Mouse (Mus musculus) right cerebral cortex, postnatal 10 days (tissue): ENCODE measurements at regions not wholly inside any gene's neighbourhood (a gene's known extent, or its start where the extent isn't known, plus 50 kb on each side); places are given as distances from the start of the nearest gene placed in this dataset.

Experiments used
- DNase-seq, 2 experiments: peaks; one replicate each; pipeline ENCODE4 v3.0.0; 2021; ENCODE audit warnings: low spot score in 2 of 2

DNA sequence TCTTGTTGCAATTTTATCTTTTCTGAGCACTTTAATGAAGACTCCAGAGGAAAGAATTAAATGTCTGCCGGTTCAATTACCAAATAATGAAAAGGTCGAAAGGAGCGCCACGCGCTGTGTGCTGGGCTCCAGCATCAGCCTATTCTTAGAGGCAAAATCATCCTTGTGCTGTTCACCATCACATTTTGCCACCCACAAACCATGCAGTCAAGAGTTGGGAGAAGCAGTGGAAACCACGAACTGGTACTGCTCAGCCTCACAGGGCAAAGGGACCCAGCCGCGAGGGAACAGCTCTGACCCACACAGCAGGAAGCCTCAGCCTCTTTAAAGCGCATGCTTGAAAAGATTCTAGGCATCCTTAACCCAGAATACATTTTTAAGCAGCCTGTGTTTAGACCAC is 134.0 kb upstream of the Pum3 start:
- no peak for DNase-seq

DNA sequence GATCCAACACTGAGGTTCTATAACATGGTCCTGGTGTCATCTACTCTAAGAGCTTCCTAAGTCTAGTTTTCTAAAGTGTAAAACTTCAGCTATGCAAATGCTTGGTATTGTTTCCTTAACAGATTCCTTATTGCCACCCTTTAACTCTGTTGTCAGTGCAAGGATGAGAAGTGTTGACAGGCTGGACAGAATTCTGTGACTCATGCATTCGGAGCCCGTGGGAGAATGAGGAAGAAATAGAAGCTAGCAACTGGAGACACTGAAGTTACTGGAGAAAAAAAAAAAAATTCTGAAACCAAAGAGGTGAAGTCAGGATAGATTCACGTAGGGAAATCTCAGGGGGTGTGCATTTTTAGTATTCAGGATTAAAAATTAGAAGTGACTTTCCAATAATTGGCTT is 128.6 kb upstream of the Pum3 start:
- DNase-seq = peak in 1 of 2 experiments; percentile 56

DNA sequence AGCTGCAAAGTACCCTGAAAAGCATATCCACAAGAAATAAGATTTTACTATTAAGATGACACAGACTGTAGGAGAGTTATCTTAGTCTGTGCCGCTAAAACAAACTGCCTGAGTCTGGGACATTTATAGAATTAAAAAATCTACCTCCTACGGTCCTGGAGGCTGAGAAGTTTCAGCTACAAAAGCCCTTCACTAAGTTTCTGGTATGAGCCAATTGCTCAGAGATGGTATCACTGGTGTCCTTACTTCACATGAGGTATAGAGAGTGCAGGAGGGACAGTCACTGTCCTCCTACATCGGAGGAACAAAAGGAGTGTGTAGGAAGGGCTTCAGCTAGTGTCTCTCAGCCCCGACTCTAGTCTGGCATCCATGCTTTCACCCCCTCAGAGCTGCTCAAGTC is 127.1 kb upstream of the Pum3 start:
- DNase-seq = no peak

DNA sequence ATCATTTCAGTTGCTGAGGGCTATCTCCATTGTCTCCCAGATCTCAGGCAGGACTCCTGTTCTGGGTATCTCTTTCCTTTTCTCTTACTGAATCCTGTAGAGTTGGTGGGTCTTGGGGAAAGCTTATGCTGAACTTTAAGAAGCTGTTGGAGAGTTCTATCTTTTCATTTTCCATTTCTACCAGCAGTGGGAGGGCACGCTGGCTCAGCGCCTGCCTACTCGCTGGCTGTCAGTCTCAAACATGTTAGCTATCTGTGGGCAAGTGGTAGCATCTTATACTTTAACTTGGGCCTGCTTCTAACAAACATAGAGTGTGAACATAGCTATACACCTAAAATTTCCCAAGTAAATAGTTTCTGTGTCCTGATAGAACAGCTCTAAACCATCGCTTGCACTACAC is 125.2 kb upstream of the Pum3 start:
- peak; percentile 59 to 71 for DNase-seq

DNA sequence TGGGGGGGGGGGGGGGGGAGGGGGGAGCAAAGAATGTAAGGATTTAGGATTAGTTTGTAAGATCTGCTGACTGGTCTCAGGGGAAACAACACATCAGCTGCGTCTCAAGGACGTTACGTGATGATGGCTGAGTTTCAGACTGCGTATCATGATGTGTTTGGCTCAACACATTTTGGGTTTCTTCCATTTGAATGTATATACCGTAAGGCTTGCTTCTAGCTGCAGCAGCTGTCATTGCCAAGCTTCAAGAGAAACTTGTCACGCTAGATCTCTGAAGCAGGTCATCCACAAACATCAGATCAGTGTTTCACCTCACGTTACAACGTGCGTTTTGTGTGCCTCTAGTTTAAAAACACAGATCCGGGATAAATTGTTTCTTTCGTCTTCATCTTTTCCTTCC is 123.6 kb upstream of the Pum3 start:
- DNase-seq = peak in 1 of 2 experiments; percentile 37

DNA sequence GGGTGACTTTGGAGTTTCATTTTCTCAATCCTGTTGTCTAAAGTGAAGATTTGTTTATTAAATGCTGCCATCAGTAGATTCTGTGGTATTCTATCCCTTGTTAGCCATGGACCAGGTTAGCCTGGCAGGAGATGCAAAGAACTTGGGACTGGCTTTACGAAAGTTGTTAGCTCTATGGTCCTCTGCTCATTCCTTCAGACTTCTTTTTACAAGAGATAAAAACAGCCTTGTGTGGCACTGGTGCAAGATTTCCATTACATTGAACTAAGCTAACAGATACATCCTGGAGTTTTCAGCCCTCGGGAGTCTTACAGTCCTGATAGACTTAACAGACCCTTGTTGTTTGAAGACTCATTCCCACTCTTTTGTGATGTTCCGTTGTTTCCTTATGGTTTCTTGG is 108.1 kb upstream of the Pum3 start:
- no peak for DNase-seq

DNA sequence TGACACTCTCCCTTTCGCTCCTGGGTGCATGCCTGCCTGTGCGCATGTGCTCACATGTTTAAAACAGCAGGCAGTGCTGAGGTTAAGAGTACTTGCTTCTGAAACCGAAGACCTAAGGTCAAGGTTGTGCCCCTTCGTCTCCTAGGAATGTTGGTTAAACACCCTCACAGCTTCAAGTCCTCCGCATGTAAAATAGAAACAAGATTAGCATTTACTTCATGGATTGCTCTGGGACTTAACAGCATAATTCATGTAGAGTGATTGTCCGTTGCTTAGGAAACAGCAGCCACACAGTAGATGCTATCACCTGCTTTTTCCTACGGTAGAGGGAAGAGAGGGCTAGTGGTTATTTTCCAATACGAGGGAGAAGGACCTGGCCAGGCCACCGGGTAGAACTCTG is 107.4 kb upstream of the Pum3 start:
- no peak for DNase-seq

DNA sequence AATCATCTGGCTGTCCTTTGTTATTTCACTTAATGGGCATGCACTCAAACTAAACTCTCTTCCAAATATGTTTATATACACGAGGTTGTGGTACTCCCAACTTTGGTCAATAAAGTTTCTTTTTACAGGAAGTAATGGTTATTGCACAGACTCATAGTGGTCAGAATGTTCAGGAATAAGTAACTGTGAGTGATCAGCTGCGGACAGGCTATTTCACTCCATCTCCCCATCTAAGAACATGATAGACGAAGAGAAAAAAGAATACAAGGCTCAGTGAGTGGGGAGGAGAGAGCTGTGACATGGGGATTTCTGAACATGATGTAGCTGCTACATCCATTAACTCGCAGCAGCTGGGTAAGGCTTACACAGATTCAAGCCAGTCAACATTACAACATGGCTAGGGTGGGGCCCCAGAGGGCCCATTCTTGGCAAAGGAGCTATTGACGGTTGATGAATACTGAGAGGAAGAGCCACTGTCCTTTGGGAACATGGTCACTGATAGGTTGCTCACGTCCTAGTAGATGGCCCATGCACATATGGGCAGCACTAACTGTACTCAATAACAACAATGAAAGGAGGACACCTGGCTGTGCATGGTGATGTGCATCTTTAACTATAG is 98.4 kb upstream of the Pum3 start:
- no peak for DNase-seq

DNA sequence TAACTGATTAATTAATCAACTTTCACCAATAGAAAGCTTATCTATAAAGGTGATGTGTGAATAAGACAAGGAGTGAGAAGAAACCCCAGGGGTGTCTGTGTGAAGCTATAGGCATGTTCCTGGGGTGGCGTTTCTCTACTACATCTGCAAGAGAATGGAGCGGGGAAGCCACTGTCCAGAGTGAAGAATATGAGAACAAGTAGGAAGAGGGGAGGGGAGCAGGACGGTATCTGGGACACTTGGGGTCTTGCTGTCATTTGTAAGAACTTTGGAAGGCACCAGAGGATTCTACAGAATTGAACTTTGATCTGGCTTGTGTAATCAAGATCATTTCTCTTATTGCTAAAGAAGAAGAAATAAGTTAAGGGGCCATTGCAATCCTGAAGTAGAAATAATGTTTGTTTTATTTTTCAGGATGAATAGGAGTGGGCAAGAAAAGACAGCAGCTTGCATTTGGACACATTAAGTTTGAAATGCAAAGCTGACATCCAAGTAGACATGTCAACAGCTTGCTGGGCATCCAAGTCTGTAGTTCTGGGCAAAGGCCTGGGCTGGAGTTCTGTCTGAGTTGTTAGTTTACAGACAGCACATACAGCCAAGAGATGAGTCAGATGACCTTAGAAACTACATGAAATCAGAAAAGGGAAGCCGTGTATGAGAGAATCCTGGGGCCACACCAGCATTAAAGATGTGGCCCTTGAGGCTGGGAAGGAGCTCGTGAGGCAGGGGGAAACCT is 89.9 kb upstream of the Pum3 start:
- no peak for DNase-seq

DNA sequence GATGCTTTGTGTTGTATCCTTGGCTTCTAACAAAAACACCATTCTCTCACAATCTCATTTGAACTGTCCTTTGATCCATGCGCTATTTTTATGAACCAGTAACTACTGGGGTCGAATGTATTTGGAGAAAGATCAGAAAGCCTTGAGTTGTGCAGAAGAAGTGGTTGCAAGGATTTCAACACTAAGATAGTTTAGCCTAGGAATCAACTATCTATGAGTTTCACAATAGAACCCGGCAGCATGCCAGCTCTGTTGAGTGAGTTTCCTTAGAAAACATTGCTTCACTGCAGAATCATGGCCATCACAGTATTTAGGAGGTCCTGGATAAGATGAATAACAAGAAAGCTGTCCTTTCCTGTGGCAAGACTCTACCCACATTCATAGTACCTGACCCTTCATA is 84.6 kb upstream of the Pum3 start:
- no peak for DNase-seq

DNA sequence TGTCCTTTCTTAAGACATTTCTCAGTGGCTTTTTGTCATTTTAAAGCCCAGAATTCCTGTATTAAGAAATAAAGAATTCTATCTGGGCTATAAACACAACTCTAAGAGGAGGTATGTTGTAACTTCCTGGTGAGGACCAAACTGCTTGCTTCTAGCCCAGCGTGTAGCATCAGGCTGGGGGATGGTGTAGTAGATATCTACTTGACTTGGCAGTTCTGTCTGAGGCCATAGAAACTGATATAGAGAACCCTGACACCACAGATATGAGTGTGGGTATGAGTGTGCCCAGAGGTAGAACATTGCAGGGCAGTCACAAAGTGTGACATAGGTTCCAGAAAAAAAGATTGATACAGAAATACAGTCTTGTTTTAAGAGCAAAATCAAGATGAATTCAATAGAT is 83.9 kb upstream of the Pum3 start:
- DNase-seq = no peak

DNA sequence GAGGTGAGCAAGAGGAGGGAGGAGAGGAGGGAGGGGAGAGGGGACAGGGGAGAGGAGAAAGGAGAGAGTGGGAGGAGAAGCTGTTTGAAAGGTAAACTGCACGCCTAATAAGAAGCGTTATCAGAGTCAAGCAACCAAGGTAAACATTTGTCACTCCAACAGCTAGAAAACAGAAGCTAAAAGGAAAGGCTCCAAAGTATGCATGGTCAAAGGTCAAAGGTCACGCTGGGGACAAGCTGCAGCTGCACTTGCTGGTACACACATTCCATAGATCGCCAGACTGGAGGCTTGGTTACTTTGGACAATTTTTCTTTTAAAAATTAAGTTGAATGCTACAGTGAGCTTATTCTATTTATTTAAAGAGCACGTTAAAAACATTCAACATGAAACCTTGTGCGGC is 81.7 kb upstream of the Pum3 start:
- no peak for DNase-seq

DNA sequence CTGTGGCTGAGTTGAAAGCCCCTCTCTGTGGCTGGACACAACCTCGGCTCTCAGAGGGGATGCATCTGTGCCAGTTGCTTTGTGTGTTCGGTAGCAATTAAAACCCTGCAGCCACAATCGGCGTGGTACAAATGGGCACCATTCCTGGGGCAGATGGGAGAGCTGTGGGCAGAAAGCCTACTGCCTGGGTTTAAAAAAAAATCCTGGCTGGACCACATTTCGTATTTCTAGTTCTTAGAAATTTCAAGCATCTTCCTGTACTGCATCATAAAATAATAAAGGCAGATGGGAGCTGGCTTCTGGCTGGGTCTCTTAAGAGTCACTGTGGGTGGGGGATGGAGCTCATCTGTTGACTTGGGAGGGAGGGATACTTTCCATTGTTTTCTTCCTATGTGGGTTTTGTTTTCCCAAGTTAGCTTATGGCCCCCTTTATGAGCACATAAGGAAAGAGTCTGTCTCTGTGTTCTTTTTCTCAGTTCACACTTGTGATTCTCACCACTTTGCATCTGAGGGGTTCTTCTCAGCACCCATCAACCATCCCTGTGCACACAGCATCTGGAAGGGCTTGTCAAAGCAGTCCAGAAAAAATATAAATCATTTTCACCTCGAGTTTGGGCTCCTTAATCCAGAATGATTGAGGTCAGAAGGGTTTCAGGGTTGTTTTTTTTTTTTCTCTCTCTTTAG is 80.5 kb upstream of the Pum3 start:
- peak; percentile 81 to 85 for DNase-seq

DNA sequence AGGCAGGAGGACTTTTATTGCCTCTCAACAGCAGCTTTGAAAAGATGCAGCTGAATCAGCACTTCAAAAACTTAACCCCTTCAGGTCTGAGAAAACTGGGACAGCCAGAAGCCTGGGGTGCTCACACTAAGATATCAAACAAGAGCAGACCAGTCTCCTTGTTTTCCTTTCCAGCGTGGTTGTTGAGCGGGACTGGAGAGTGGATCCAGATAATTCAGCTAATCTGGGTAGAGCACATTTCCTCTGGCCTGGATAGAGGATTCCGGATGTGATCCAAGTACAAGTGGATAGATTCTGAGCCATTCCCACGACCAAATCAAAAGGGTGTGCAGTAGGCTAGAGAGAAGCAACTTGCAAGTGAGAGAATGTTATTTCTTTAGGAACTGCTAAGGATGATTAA is 68.7 kb upstream of the Pum3 start:
- DNase-seq = no peak

DNA sequence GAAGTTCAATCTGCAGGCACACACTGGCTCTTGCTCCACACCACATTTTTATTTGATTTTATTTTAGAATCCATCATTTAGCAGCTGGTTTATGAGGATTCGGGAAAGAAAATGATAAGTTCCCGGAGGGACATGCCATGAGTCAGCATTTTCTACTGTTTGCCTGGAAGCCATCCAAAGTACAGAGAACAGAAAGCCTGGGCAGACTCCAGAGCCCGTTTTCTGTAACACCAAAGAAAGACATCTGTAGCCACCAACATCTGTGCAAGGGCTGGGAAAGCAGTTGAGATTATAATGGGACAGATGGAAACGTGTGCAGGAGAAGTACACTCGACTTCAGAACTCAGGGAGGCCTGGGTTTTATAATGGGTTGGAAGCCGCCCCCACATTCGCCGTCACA is 62.8 kb upstream of the Pum3 start:
- DNase-seq = peak; percentile 32 to 51

DNA sequence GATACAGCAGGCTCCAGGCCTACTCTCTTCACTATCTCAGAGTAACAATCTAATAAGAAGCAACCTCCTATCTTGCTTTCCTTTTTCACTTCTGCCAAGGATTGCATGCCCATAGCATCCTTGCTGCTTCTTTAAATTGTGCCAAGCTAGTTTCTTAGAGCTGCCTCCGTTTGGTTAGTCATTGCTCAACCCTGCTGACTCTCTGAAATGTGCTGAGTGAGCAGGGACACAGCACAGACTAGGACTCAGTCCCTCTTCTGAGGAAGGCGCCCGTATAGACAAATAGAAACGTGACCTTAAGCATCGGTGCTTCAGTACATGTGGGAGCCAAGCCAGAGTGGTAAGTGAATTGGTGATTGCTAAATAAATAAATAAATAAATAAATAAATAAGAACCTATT is 62.2 kb upstream of the Pum3 start:
- no peak for DNase-seq

DNA sequence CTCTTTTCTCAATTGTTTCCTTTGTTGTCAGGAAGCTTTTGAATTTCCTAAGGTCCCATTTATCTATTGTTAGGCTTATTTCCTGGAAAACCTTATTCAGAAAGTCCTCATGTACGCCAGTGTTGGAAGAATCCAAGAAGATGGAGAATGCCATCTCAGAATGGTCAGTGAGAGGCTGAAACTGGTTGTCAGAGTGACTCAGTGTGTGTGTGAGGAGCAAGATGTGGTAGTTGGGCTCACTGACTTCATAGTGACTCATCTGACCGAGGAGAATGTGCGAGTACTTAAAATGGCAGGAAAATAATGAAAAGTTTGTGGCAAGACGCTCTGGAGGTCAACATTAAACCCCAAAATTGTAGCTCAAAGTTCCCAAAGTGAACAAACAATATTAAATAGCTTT is 59.4 kb upstream of the Pum3 start:
- no peak for DNase-seq
